Mouse (Mus musculus): Measurements from ENCODE around the gene Gm9732. TPM values are rescaled to one million over a fixed set of nuclear protein-coding genes. Genes with fewer than 3 reads are reported as not detected.

The Gm9732 gene
- polyA plus RNA-seq (2015; fragmentation: Illumina TruSeq; extraction: RNeasy Lipid Tissue Mini Kit (QIAGEN cat#74804); ENCODE audit: low read depth, low replicate concordance), result not detected

DNA sequence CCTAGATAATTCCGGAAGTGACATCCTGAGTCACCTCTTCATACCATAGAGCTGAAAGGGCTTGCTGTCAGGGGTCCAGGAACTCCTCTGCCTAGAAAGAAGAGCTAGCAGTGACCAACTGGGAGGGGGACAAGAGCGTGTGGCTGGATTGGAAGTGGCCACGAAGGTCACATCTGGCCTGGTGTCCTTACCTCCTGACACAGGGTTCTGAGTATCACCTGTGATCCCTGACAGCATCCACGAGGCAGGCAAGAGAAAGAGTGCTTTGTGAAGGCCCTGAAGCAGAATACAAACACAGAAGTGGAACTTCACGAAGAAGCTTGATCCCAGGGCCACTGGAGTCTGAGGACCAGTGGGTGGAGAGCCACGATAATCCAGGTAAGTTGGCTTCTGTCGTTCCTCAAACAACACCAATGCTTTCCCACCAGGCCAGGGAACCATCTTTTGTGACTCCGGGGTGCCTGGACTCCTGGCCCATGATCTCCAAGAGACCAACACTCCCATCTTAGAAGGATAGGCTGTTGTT, at the start of gene Gm9732:
Gene Gm9732 (plus strand): TSS at position 51 of the 526 bp plus-strand sequence.

GRCm38 (mm10) chr14:43235204-43235603, 39.6 kb upstream of the Gm9732 start, which contains the start of gene Gm8122:
Gm8122 (minus strand) TSS chr14:43235304.

DNA sequence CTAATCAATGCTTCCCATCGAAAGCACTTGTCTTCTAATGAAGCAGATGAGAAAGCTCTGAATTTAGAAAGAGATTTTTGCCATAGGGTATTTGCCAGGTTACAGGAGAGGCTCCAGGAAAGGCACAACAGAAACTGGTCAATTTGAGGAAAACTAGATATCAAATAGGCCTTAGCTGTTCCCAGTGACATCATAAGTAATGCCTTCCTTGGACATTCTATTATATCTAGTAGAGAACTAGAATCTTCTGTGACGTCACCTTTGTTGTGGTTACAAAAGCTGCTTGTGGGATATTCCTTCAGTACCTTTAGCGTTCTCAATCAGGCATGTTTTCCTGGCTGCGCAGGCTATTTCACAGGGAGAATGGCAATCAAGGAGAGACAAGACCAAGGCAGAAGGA, 16.5 kb upstream of the Gm9732 start, which contains the start of gene Gm8126:
Gene Gm8126 (plus strand): TSS at position 301 of the 400 bp plus-strand sequence.

GRCm38 (mm10) chr14:43293503-43293902, 18.7 kb downstream of the Gm9732 start, which contains the start of gene Gm8127:
Gm8127 (minus strand) TSS chr14:43293832.

GRCm38 (mm10) chr14:43347711-43348110, 72.9 kb downstream of the Gm9732 start, which contains the start of gene 1700001F09Rik:
1700001F09Rik (minus strand) TSS chr14:43347811.

Other genes starting within 250 kb of the Gm9732 start
- 0.51 TPM for gene Gm8094, start 198.4 kb upstream of the Gm9732 start, polyA plus RNA-seq (2015; fragmentation: Illumina TruSeq; extraction: RNeasy Lipid Tissue Mini Kit (QIAGEN cat#74804); ENCODE audit: low read depth, low replicate concordance)
- gene Gm8104, start 174.4 kb upstream of the Gm9732 start, polyA plus RNA-seq (2015; fragmentation: Illumina TruSeq; extraction: RNeasy Lipid Tissue Mini Kit (QIAGEN cat#74804); ENCODE audit: low read depth, low replicate concordance), result 0.76 TPM
- gene Gm7233, start 95.2 kb upstream of the Gm9732 start, polyA plus RNA-seq (2015; fragmentation: Illumina TruSeq; extraction: RNeasy Lipid Tissue Mini Kit (QIAGEN cat#74804); ENCODE audit: low read depth, low replicate concordance), result not detected
- gene Gm8122, start 39.7 kb upstream of the Gm9732 start, polyA plus RNA-seq (2015; fragmentation: Illumina TruSeq; extraction: RNeasy Lipid Tissue Mini Kit (QIAGEN cat#74804); ENCODE audit: low read depth, low replicate concordance), result not detected
- not detected for gene Gm8126, start 16.4 kb upstream of the Gm9732 start, polyA plus RNA-seq (2015; fragmentation: Illumina TruSeq; extraction: RNeasy Lipid Tissue Mini Kit (QIAGEN cat#74804); ENCODE audit: low read depth, low replicate concordance)
- not detected for gene Gm8127, start 18.8 kb downstream of the Gm9732 start, polyA plus RNA-seq (2015; fragmentation: Illumina TruSeq; extraction: RNeasy Lipid Tissue Mini Kit (QIAGEN cat#74804); ENCODE audit: low read depth, low replicate concordance)
- gene 1700001F09Rik, start 72.8 kb downstream of the Gm9732 start, polyA plus RNA-seq (2015; fragmentation: Illumina TruSeq; extraction: RNeasy Lipid Tissue Mini Kit (QIAGEN cat#74804); ENCODE audit: low read depth, low replicate concordance), result not detected
- not detected for gene Gm8138, start 141.3 kb downstream of the Gm9732 start, polyA plus RNA-seq (2015; fragmentation: Illumina TruSeq; extraction: RNeasy Lipid Tissue Mini Kit (QIAGEN cat#74804); ENCODE audit: low read depth, low replicate concordance)

All from brain, adult 10 weeks (tissue).